ENCODE assay signal across 8 mouse cellular contexts in the genomic region with DNA sequence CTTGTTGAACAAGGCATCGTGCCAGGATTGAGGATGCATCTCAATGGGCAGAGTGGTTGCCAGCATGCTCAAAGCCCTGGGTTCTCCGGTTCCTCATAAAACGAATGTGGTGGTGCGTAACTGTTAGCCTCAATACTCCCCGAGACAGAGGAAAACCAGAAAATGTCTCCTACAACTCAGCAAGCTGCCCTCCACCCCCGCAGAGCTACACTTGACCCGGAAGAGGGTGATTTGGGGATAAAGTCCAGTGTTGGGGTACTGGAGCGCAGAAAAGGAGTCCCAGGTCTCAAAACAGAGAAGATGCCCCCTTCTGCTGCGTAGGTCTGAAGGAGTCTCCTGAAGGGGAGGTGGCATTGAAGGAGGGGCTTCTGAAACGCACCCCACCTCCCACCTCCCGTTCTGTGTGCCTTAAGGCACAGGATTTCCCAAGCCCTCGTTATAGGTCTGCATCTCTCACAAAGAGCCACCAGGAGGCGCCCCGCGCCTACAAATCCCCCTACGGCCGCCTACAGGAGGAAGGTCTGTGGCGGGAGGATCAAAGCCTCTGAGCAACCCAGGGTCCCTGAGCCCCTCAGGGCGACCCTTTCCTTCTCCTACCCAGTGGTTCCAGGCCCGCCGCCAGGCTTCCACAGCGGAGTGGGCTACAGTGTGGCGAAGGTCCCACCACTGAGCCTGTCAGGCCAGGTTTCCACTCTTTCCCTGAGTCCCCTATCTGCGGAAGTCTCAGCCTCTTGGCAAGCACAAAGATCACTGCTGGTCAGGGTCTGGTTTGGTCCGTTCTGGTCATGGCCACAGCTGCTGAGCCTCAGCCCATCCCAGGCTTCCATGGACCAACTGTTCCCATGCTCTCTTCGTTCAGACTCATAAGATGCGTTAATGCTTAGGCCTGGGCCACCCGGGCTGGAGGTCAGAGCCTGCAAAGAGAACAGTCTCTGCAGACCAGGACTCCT. TPM values are rescaled to one million over a fixed set of nuclear protein-coding genes. Genes with fewer than 3 reads are reported as not detected.
DNase-seq lines count a peak whose midpoint lies in the region; ATAC-seq and TF ChIP-seq lines count a peak whose summit lies in the region.

No protein-coding gene starts in this region.

- DNase-seq in adrenal gland, postnatal 10 days: peak; percentile 80
- peak; percentile 86 for DNase-seq in embryonic facial prominence, embryonic 10.5 days (ENCODE audit: low spot score)
- no peak for DNase-seq in heart, embryonic 10.5 days (ENCODE audit: low spot score)
- peak; percentile 85 for DNase-seq in kidney, postnatal 0 days (ENCODE audit: low spot score)
- DNase-seq in ovary, postnatal 14 days (ENCODE audit: low spot score): peak; percentile 63
- DNase-seq in urinary bladder, postnatal 25 days (ENCODE audit: low spot score): peak; percentile 52

- H3K36me3 ChIP-seq in E14TG2a.4 (ENCODE audit: insufficient read depth, low read length): no peaks in the 10 kb centered on the region
- no peaks in the 10 kb centered on the region for H3K36me3 ChIP-seq in embryonic facial prominence, embryonic 10.5 days (replicated peaks)
- H3K36me3 ChIP-seq in heart, embryonic 10.5 days: no peaks in the 10 kb centered on the region
- no peaks in the 10 kb centered on the region for H3K36me3 ChIP-seq in kidney, postnatal 0 days (ENCODE audit: insufficient read depth, low read length)
- H3K36me3 ChIP-seq in liver, embryonic 15.5 days (replicated peaks): no peaks in the 10 kb centered on the region

- peaks cover 57% of the 10 kb centered on the region for H3K27me3 ChIP-seq in E14TG2a.4 (ENCODE audit: insufficient read depth, low read length)
- peaks cover 77% of the 10 kb centered on the region for H3K27me3 ChIP-seq in embryonic facial prominence, embryonic 10.5 days (replicated peaks; ENCODE audit: low read depth, poor library complexity, severe bottlenecking)
- peaks cover 71% of the 10 kb centered on the region for H3K27me3 ChIP-seq in heart, embryonic 10.5 days (ENCODE audit: insufficient read depth, poor library complexity, severe bottlenecking)
- peaks cover 10% of the 10 kb centered on the region for H3K27me3 ChIP-seq in kidney, postnatal 0 days (ENCODE audit: insufficient read depth, low read length)
- peaks cover 51% of the 10 kb centered on the region for H3K27me3 ChIP-seq in liver, embryonic 15.5 days

- TF ChIP-seq CTCF in E14TG2a.4 (conservative IDR thresholded peaks at IDR 0.05; ENCODE audit: low read length): peak; percentile 82
- TF ChIP-seq CTCF in kidney, postnatal 0 days (IDR thresholded peaks at IDR 0.05; ENCODE audit: low read depth): peak; percentile 79

- no peak overlapping the region for H3K9ac ChIP-seq in kidney, postnatal 0 days (ENCODE audit: low read depth, low read length)
- no peak overlapping the region for H3K9ac ChIP-seq in liver, embryonic 15.5 days

- peak overlapping the region; percentile 9 for H3K4me2 ChIP-seq in kidney, postnatal 0 days (ENCODE audit: low read length)
- peak overlapping the region; percentile 19 for H3K4me2 ChIP-seq in liver, embryonic 15.5 days

- no peaks in the 10 kb centered on the region for H3K9me3 ChIP-seq in E14TG2a.4 (ENCODE audit: low read length)
- no peaks in the 10 kb centered on the region for H3K9me3 ChIP-seq in embryonic facial prominence, embryonic 10.5 days
- H3K9me3 ChIP-seq in heart, embryonic 10.5 days: no peaks in the 10 kb centered on the region
- H3K9me3 ChIP-seq in kidney, postnatal 0 days (replicated peaks; ENCODE audit: low read length): no peaks in the 10 kb centered on the region
- H3K9me3 ChIP-seq in liver, embryonic 15.5 days (replicated peaks): no peaks in the 10 kb centered on the region

- 25% methylated on average over 28 of the region's 28 CpGs for WGBS in embryonic facial prominence, embryonic 10.5 days
- 22% methylated on average over 28 of the region's 28 CpGs for WGBS in heart, embryonic 10.5 days
- 20% methylated on average over 28 of the region's 28 CpGs for WGBS in kidney, postnatal 0 days
- 26% methylated on average over 28 of the region's 28 CpGs for WGBS in liver, embryonic 15.5 days (ENCODE audit: insufficient replicate concordance)

- ATAC-seq in kidney, postnatal 0 days (replicated peaks; ENCODE audit: low FRiP score, low read depth): peak; percentile 18; the same call in 1 of the 2 replicates
- 0 out of 2 replicates have a peak, but pooled peaks have one; percentile 18 for ATAC-seq in liver, embryonic 15.5 days (ENCODE audit: insufficient read depth)

- H3K27ac ChIP-seq in embryonic facial prominence, embryonic 10.5 days (replicated peaks): no peak overlapping the region; the same call in 1 of the 2 replicates
- 0 out of 2 replicates have a peak overlapping the region, but pooled peaks have one; percentile 0 for H3K27ac ChIP-seq in heart, embryonic 10.5 days
- H3K27ac ChIP-seq in kidney, postnatal 0 days: no peak overlapping the region
- H3K27ac ChIP-seq in liver, embryonic 15.5 days (replicated peaks): no peak overlapping the region

- peak overlapping the region; percentile 18; the same call in 1 of the 2 replicates for H3K4me3 ChIP-seq in E14TG2a.4 (replicated peaks; ENCODE audit: low read length)
- H3K4me3 ChIP-seq in embryonic facial prominence, embryonic 10.5 days: peak overlapping the region; percentile 27; the same call in 1 of the 2 replicates
- H3K4me3 ChIP-seq in heart, embryonic 10.5 days: no peak overlapping the region; the same call in 1 of the 2 replicates
- H3K4me3 ChIP-seq in kidney, postnatal 0 days (replicated peaks; ENCODE audit: low read depth, low read length): no peak overlapping the region
- no peak overlapping the region for H3K4me3 ChIP-seq in liver, embryonic 15.5 days (replicated peaks)

- peaks cover 38% of the 10 kb centered on the region for H3K4me1 ChIP-seq in E14TG2a.4 (replicated peaks; ENCODE audit: low read depth, low read length)
- peaks cover 43% of the 10 kb centered on the region for H3K4me1 ChIP-seq in embryonic facial prominence, embryonic 10.5 days
- H3K4me1 ChIP-seq in heart, embryonic 10.5 days: peaks cover 30% of the 10 kb centered on the region
- H3K4me1 ChIP-seq in kidney, postnatal 0 days (replicated peaks; ENCODE audit: insufficient read depth, low read length): no peaks in the 10 kb centered on the region
- H3K4me1 ChIP-seq in liver, embryonic 15.5 days (replicated peaks): peaks cover 4% of the 10 kb centered on the region; the same call in 1 of the 2 replicates

RNA-seq across cellular contexts. Expression of gene Prss56, which starts 8.8 kb away (rescaled TPM):
- total RNA-seq in adrenal gland, postnatal 10 days (2021): not detected
- polyA plus RNA-seq in embryonic facial prominence, embryonic 10.5 days (2016; fragmentation: Nextera tagmentation; extraction: Ambion mirVana): 0.71 and 0.94 TPM in 2 replicates
- polyA plus RNA-seq in heart, embryonic 10.5 days (2016; fragmentation: Nextera tagmentation; extraction: Ambion mirVana): not detected in 2 replicates
- polyA plus RNA-seq in kidney, postnatal 0 days (2015; fragmentation: Nextera tagmentation; extraction: Ambion mirVana): 0.07 TPM in 1 of 2 replicates, not detected in the other
- polyA plus RNA-seq in liver, embryonic 15.5 days (2015; fragmentation: Nextera tagmentation; extraction: Ambion mirVana): not detected in 2 replicates

RNA-seq across cellular contexts. Expression of gene Chrnd, which starts 16.1 kb away (rescaled TPM):
- total RNA-seq in adrenal gland, postnatal 10 days (2021): under 1 TPM; 0.27 to 0.97 TPM
- 0.13 and 0.17 TPM in 2 replicates for polyA plus RNA-seq in embryonic facial prominence, embryonic 10.5 days (2016; fragmentation: Nextera tagmentation; extraction: Ambion mirVana)
- 0.09 and 0.13 TPM in 2 replicates for polyA plus RNA-seq in heart, embryonic 10.5 days (2016; fragmentation: Nextera tagmentation; extraction: Ambion mirVana)
- 0.17 and 0.20 TPM in 2 replicates for polyA plus RNA-seq in kidney, postnatal 0 days (2015; fragmentation: Nextera tagmentation; extraction: Ambion mirVana)
- polyA plus RNA-seq in liver, embryonic 15.5 days (2015; fragmentation: Nextera tagmentation; extraction: Ambion mirVana): 0.36 and 0.45 TPM in 2 replicates

RNA-seq across cellular contexts. Expression of gene Ecel1, which starts 18.0 kb away (rescaled TPM):
- total RNA-seq in adrenal gland, postnatal 10 days (2021): 10 to 100 TPM in 1 of 2 experiments, 1 to 10 TPM in 1; 2.4 to 10.1 TPM
- polyA plus RNA-seq in embryonic facial prominence, embryonic 10.5 days (2016; fragmentation: Nextera tagmentation; extraction: Ambion mirVana): 1.2 and 3.1 TPM in 2 replicates
- polyA plus RNA-seq in heart, embryonic 10.5 days (2016; fragmentation: Nextera tagmentation; extraction: Ambion mirVana): 0.09 and 0.10 TPM in 2 replicates
- polyA plus RNA-seq in kidney, postnatal 0 days (2015; fragmentation: Nextera tagmentation; extraction: Ambion mirVana): 0.05 and 0.11 TPM in 2 replicates
- 0.08 TPM in 1 of 2 replicates, not detected in the other for polyA plus RNA-seq in liver, embryonic 15.5 days (2015; fragmentation: Nextera tagmentation; extraction: Ambion mirVana)

RNA-seq across cellular contexts. Expression of gene Chrng, which starts 30.2 kb away (rescaled TPM):
- under 1 TPM in 1 of 2 experiments, not detected in 1; 0.30 TPM for total RNA-seq in adrenal gland, postnatal 10 days (2021)
- 0.35 and 0.39 TPM in 2 replicates for polyA plus RNA-seq in embryonic facial prominence, embryonic 10.5 days (2016; fragmentation: Nextera tagmentation; extraction: Ambion mirVana)
- 0.34 and 0.96 TPM in 2 replicates for polyA plus RNA-seq in heart, embryonic 10.5 days (2016; fragmentation: Nextera tagmentation; extraction: Ambion mirVana)
- not detected in 2 replicates for polyA plus RNA-seq in kidney, postnatal 0 days (2015; fragmentation: Nextera tagmentation; extraction: Ambion mirVana)
- 0.89 and 1.1 TPM in 2 replicates for polyA plus RNA-seq in liver, embryonic 15.5 days (2015; fragmentation: Nextera tagmentation; extraction: Ambion mirVana)

RNA-seq across cellular contexts. Expression of gene Eif4e2, which starts 39.4 kb away (rescaled TPM):
- total RNA-seq in adrenal gland, postnatal 10 days (2021): 10 to 100 TPM; 90.6 to 91.7 TPM
- polyA plus RNA-seq in embryonic facial prominence, embryonic 10.5 days (2016; fragmentation: Nextera tagmentation; extraction: Ambion mirVana): 175 and 185 TPM in 2 replicates
- polyA plus RNA-seq in heart, embryonic 10.5 days (2016; fragmentation: Nextera tagmentation; extraction: Ambion mirVana): 153 and 174 TPM in 2 replicates
- 165 and 178 TPM in 2 replicates for polyA plus RNA-seq in kidney, postnatal 0 days (2015; fragmentation: Nextera tagmentation; extraction: Ambion mirVana)
- polyA plus RNA-seq in liver, embryonic 15.5 days (2015; fragmentation: Nextera tagmentation; extraction: Ambion mirVana): 69.4 and 73.3 TPM in 2 replicates

Comparison
In these comparisons a context has a peak if more than half of its experiments do, and no peak if none do; other contexts are left out.
1. H3K4me3 ChIP-seq: peak in E14TG2a.4 (single experiment) and embryonic facial prominence, embryonic 10.5 days (single experiment); none in heart, embryonic 10.5 days (single experiment), kidney, postnatal 0 days (single experiment) and liver, embryonic 15.5 days (single experiment).